Mouse (Mus musculus) megakaryocyte, embryonic 14.5 days (primary cell): Measurements from ENCODE around the gene Ddx60. TPM values are rescaled to one million over a fixed set of nuclear protein-coding genes. Genes with fewer than 3 reads are reported as not detected.

Experiments
- H3K27me3 ChIP-seq: replicated peaks from 2 replicates; pipeline ENCODE3; 2012; ENCODE audit warnings: inconsistent platforms
- H3K36me3 ChIP-seq: replicated peaks from 2 replicates; pipeline ENCODE3; 2012; ENCODE audit warnings: low read length, inconsistent platforms, mixed read lengths
- H3K4me1 ChIP-seq: 2 replicates; pipeline ENCODE4 v1.6.1; 2012; ENCODE audit warnings: inconsistent platforms
- H3K4me3 ChIP-seq: replicated peaks from 2 replicates; pipeline ENCODE3; 2012; ENCODE audit warnings: moderate library complexity, mild to moderate bottlenecking, inconsistent platforms
- H3K9me3 ChIP-seq: 2 replicates; pipeline ENCODE4 v1.6.1; 2012; ENCODE audit warnings: inconsistent platforms
- FLI1 ChIP-seq: IDR thresholded peaks from 2 replicates; pipeline ENCODE4 v1.6.1; 2012; ENCODE audit warnings: low read length, inconsistent platforms, mixed read lengths
- GATA1 ChIP-seq: IDR thresholded peaks from 3 replicates; pipeline ENCODE4 v1.6.1; 2012; ENCODE audit warnings: mixed read lengths, low read length, inconsistent platforms, borderline replicate concordance
- polyA plus RNA-seq: library from polyadenylated mRNA; stranded (reverse); fragments of >175 nt; gene quantifications from 2 replicates; pipeline ENCODE4 v1.2.3, GENCODE M21; 2012; ENCODE audit warnings: low replicate concordance; ENCODE audit not compliant: insufficient read depth

Gene Ddx60
- polyA plus RNA-seq, 1 experiment: not detected

DNA sequence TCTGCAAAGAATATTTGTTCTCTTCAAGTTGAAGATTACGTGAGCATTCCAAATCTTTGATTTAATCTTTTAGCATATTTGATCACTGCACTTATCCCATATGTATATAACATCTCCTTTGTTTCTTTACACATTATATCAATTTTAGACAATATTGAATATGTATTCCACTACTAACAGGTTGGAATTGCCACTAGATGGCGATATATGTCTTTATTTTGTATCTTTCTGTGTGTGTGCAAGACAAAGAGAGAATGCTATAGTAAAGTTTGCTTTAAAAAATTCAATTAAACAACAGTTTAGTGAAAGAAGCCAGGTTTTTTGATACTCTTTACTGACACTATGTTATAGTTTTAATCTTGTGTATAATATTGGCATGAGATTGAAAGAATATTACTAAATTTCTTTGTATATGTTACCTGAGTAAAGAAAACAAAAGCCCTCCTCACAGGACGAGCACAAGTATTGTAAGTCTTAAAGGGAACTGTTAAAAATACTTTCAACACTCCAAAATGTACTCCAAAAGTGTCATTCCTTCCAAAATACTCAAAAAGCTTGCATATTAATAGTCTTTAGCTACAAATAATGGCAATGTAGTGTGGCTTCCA, 152.4 kb downstream of the Ddx60 start:
- no peaks in the 10 kb centered on the region for H3K27me3 ChIP-seq
- H3K4me1 ChIP-seq: no peaks in the 10 kb centered on the region
- no peaks in the 10 kb centered on the region for H3K9me3 ChIP-seq
- TF ChIP-seq FLI1 (no peak), GATA1 (no peak)
- H3K4me3 ChIP-seq: no peak overlapping the region
- H3K36me3 ChIP-seq: no peaks in the 10 kb centered on the region

DNA sequence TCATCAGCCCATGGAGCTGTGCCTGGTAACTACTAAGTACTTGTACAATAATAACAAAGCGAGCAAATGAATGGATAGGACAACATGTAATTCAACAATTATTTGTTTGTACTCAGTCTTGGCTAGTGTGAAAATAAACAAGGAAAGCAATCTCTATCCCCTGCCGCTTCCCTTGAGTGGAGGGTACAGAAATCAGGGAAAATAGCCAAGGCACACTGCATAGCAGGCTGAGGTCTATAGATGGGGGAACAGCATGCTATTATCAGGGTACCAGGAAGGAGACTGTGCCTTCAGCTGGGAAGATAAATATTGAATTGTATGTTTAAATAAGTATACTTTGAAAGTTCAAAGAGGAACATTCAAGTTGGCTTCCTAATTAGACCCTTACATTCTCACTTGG, 153.9 kb downstream of the Ddx60 start:
- no peaks in the 10 kb centered on the region for H3K4me1 ChIP-seq
- no peak overlapping the region for H3K4me3 ChIP-seq
- H3K36me3 ChIP-seq: no peaks in the 10 kb centered on the region
- no peak for TF ChIP-seq GATA1
- no peaks in the 10 kb centered on the region for H3K27me3 ChIP-seq
- H3K9me3 ChIP-seq: no peaks in the 10 kb centered on the region

Other genes with a start within 250 kb of the Ddx60 start
- gene Palld, start 25.4 kb upstream of the Ddx60 start, polyA plus RNA-seq: 2.7 and 4.7 TPM in 2 replicates
- gene Anxa10, start 195.1 kb downstream of the Ddx60 start, polyA plus RNA-seq: not detected in 2 replicates